Mouse (Mus musculus) CD4-positive naive resting alpha-beta T cell, adult 76 days (primary cell): ENCODE results near the gene Olfr49. TPM values are rescaled to one million over a fixed set of nuclear protein-coding genes. Genes with fewer than 3 reads are reported as not detected.

Experiments used
- total RNA-seq: library from RNA; stranded (reverse); gene quantifications from one replicate; pipeline ENCODE4 v1.2.4, GENCODE M21; 2023

Gene Olfr49
- not detected for total RNA-seq

DNA sequence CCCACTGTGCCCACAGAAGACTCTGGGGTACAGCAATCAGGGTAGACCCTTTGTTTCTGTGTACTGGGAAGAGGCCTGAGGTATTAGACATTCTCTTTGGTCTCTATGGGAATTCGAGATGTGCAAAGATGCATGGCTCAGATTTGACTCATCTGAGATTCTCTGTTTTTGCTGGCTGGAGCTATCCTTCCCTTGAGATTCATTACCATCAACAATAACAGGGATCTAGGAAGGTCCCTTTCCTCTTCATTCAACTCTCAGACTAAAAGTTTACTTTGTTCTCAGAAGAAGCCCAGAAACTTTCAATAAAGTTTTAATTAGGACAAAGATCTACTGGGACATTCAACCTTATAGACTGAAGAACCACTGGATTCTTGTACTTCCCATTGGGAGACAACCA, at the start of gene Olfr49:
Olfr49 (minus strand) TSS at position 101 of the 400 bp plus-strand sequence.

GRCm38 (mm10) chr14:54253741-54254291, 30.9 kb downstream of the Olfr49 start, which contains the start of the genes Dad1 and Abhd4:
Gene Dad1 (minus strand): TSS chr14:54254104.
Gene Abhd4 (plus strand): TSS chr14:54254188.

Other genes starting within 250 kb of the Olfr49 start
- 145 TPM for gene Dad1, start 30.8 kb downstream of the Olfr49 start, total RNA-seq
- gene Abhd4, start 30.8 kb downstream of the Olfr49 start, total RNA-seq: 5.3 TPM
- gene Oxa1l, start 75.9 kb upstream of the Olfr49 start, total RNA-seq: 69.1 TPM
- 3.4 TPM for gene Slc7a7, start 132.8 kb upstream of the Olfr49 start, total RNA-seq
- 76.1 TPM for gene Mrpl52, start 142.0 kb upstream of the Olfr49 start, total RNA-seq
- 1.2 TPM for gene Mmp14, start 146.7 kb upstream of the Olfr49 start, total RNA-seq
- gene Lrp10, start 179.2 kb upstream of the Olfr49 start, total RNA-seq: 138 TPM
- gene Rem2, start 191.2 kb upstream of the Olfr49 start, total RNA-seq: 0.41 TPM
- 29.1 TPM for gene Prmt5, start 232.6 kb upstream of the Olfr49 start, total RNA-seq